1 mouse cellular context compared by ENCODE assay signal in the genomic region with DNA sequence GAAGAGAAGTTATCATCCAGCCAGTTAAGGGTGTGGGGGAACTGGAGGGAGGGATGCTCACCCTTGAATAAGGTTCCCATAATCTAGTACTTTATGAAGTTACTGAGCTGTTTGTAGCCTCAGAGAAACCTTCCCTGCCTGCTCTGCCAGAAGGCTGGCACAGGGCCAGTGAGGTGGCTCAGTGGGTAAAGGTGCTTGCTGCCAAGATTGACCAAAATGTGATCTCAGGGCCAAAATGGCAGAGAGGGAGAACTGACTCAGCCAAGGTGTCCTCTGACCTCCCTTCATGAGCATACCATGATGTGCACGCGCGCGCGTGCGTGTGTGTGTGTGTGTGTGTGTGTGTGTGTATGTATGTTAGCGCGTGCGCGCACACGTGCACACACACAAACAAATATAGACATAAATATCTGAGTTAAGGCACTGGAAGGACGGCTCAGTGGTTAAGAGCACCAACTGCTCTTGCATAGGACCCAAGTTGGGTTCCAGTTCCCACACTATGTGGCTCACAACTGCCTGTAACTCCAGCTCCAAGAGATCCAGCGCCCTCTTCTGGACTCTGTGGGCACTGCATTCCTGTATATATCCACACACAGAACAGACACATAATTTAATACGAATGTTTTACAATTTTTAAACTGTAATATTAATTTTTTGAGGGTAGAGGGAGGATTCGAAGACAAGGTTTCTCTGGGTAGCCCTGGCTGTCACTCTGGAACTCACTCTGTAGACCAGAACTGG.
TF ChIP-seq lines count a peak whose summit lies in the region.

No protein-coding gene starts in this region.

TF ChIP-seq in CH12.LX, 34 proteins besides CTCF, POLR2A, EP300 and RAD21 (continued from another document):
- peak; percentile 20; the same call in 1 of the 2 replicates for TF ChIP-seq SMC3 (IDR thresholded peaks at IDR 0.05; ENCODE audit: low read depth, low read length)
